Mouse (Mus musculus) spleen, adult 2 months (tissue): ENCODE data around the gene Mmp24. TPM values are rescaled to one million over a fixed set of nuclear protein-coding genes. Genes with fewer than 3 reads are reported as not detected.
A peak's percentile ranks its signal among the peaks of the same experiment; 100 is the strongest.

Experiments
- DNase-seq, 2 experiments: peaks; one replicate each; pipeline versions ENCODE4 v3.0.0 to v3.0.0-alpha.2; 2012 to 2021; ENCODE audit warnings: low spot score in 2 of 2, low read depth in 1 of 2
- H3K27ac ChIP-seq: fragments of 200-500 bp; 2 replicates; pipeline ENCODE4 v1.5.1; 2012; ENCODE audit warnings: low read length, inconsistent platforms; ENCODE audit not compliant: insufficient read depth
- H3K27me3 ChIP-seq: fragments of 200-500 bp; 2 replicates; pipeline ENCODE4 v1.6.1; 2012; ENCODE audit warnings: mild to moderate bottlenecking, moderate library complexity, low read length, inconsistent platforms; ENCODE audit not compliant: control insufficient read depth, insufficient read depth
- H3K36me3 ChIP-seq: fragments of 200-500 bp; 2 replicates; pipeline ENCODE4 v1.6.1; 2012; ENCODE audit warnings: mild to moderate bottlenecking, low read length, inconsistent platforms; ENCODE audit not compliant: control insufficient read depth, insufficient read depth
- H3K4me1 ChIP-seq: fragments of 200-500 bp; 2 replicates; pipeline ENCODE4 v1.6.1; 2011; ENCODE audit warnings: inconsistent platforms; ENCODE audit not compliant: control insufficient read depth, insufficient read depth, insufficient read length
- H3K4me3 ChIP-seq: fragments of 200-500 bp; 2 replicates; pipeline ENCODE4 v1.5.1; 2011; ENCODE audit warnings: mild to moderate bottlenecking, inconsistent platforms; ENCODE audit not compliant: insufficient read depth, insufficient read length; ENCODE audit errors: extremely low read depth
- CTCF ChIP-seq: fragments of 200-500 bp; IDR thresholded peaks from 2 replicates; pipeline ENCODE4 v1.5.1; 2011; ENCODE audit warnings: mild to moderate bottlenecking, inconsistent platforms; ENCODE audit not compliant: insufficient read depth, insufficient read length, insufficient replicate concordance; ENCODE audit errors: extremely low read depth
- POLR2A ChIP-seq: fragments of 200-500 bp; IDR thresholded peaks from 2 replicates; pipeline ENCODE4 v1.6.1; 2011; ENCODE audit warnings: low read depth, low read length, inconsistent platforms
- WGBS: fragments of 180-500 bp; shearing (Covaris S2); methylation state at CpG from one replicate; pipeline ENCODE4 v1.1.7; 2018; 5-methylcytosine and 5-hydroxymethylcytosine counted together
- polyA plus RNA-seq: library from polyadenylated mRNA; depleted of rRNA; stranded (reverse); fragments of >200 nt; gene quantifications from 2 replicates; pipeline ENCODE4 v1.2.3, GENCODE M21; 2012

Gene Mmp24
- polyA plus RNA-seq, 1 experiment = not detected

DNA sequence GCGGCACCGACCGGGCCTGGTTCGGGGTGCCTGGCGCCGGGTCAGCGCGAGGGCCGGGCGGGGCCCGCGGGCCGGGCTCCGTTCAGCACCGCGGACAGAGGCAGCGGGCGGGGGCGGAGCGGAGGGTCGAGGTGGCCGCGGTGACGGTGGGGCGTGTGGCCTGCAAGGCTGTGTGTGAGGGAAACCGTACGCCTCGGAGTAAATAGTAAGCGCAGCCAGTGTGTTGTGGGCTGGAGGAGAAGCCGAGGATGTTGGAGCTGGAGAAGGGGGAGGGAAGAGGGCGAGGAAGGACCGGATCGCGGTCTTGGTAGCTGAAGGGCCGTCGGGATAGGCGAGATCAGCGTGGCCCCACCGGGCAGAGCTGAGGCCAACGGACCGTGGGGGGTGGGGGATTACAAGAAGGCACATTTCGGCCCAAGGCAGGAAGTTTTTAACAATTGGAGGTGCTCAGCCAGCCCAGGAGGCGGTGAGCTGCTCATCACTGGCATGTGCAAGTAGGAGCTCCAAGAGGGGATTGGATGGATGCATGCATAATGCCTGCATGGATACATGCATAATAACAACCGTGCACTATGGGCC is 632 bp downstream of the Mmp24 start:
- H3K4me1 ChIP-seq = no peaks in the 10 kb centered on the region
- peaks cover 21% of the 10 kb centered on the region for H3K27me3 ChIP-seq
- peak in 1 of 2 experiments; percentile 10 for DNase-seq
- no peaks in the 10 kb centered on the region for H3K36me3 ChIP-seq
- H3K27ac ChIP-seq = no peak overlapping the region
- TF ChIP-seq POLR2A (no peak), CTCF (no peak)
- WGBS = 3% methylated on average over 39 of the region's 44 CpGs
- H3K4me3 ChIP-seq = no peak overlapping the region

DNA sequence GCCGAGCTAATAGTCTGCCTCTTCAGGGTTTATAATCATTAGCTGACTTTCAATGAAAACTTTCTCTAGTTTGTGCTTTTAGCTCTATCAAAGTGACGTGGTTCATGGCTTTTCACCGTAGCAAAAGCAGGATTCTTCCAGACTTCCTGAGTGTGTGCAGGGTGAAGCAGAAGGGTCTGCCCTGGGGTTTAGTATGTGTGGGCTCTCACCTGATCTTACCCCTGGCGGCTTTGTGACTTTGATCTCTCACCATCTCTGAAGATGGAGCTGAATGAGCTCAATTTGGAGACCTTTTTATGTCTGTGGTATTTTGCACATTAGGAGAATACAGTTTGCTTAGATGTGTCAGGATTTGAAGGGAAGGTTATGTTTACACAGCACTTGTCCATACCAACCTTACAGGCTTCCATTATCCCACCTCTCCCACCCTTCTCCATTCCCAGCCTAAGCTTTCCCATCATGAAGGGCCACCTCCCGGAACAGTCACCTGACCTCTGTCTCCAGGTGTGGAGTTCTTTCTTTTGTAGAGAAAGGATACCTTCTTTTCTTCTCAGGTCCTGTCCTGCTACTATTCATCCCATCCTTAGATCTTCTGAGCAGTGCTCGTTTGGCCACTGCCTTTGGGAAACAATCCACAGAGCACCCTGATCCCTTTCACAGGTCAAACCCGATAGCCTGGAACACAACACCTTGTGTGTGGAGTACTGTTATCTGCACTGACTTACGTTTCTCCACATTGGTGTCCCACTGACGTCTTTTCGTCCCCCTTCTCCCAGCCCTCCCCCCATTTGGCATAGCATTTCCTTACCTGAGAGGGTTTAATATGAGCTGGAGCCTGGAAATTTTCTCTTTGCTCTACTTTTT is 1.9 kb downstream of the Mmp24 start:
- no peak overlapping the region for H3K4me3 ChIP-seq
- no peak overlapping the region for H3K27ac ChIP-seq
- TF ChIP-seq CTCF = no peak
- no peak for TF ChIP-seq POLR2A
- WGBS = 71% methylated on average over 10 of the region's 10 CpGs
- peaks cover 21% of the 10 kb centered on the region for H3K27me3 ChIP-seq
- H3K36me3 ChIP-seq = no peaks in the 10 kb centered on the region
- no peaks in the 10 kb centered on the region for H3K4me1 ChIP-seq
- no peak for DNase-seq

DNA sequence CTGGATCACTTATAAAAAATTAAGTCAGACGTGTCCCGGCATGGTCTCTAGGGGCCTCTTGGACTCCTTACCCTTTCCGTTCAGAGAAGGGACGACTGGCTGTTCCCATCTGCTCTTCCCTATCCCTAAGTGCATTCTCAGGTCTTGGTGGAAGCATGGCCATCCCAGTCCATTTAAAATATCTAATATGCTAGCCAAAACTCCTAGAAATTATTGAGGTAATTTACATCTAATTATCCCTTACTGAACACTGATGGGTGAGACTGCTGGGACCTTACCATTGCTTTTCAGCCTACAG is 2.5 kb downstream of the Mmp24 start:
- H3K27me3 ChIP-seq = peaks cover 21% of the 10 kb centered on the region
- no peak overlapping the region for H3K4me3 ChIP-seq
- no peak for TF ChIP-seq CTCF
- no peak for TF ChIP-seq POLR2A
- H3K36me3 ChIP-seq = no peaks in the 10 kb centered on the region
- DNase-seq = no peak
- no peak overlapping the region for H3K27ac ChIP-seq
- H3K4me1 ChIP-seq = no peaks in the 10 kb centered on the region
- 86% methylated on average over 4 of the region's 4 CpGs for WGBS

DNA sequence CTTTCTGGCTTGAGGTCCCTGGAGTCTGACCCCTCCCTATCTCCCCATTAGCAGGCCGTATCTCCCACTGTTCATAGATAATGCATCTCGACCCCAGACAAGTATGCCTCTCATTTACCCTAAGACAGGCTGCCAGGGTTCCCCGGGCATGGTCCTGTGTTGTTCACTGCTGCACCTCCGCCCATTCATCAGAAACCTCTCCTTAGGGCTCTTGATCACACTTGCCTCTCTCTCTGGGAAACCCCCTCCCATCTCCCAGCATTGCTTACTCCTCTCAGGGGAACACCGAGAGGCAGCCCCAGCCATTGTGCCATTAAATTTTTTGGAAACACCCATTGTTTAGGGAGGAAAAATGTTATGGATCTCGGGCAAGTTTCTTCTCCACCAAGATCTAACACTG is 2.9 kb downstream of the Mmp24 start:
- H3K27ac ChIP-seq = no peak overlapping the region
- 80% methylated on average over 6 of the region's 6 CpGs for whole genome bisulfite sequencing
- H3K4me3 ChIP-seq = no peak overlapping the region
- H3K27me3 ChIP-seq = peaks cover 21% of the 10 kb centered on the region
- H3K4me1 ChIP-seq = no peaks in the 10 kb centered on the region
- H3K36me3 ChIP-seq = no peaks in the 10 kb centered on the region
- no peak for TF ChIP-seq CTCF
- no peak for TF ChIP-seq POLR2A
- no peak for DNase-seq

DNA sequence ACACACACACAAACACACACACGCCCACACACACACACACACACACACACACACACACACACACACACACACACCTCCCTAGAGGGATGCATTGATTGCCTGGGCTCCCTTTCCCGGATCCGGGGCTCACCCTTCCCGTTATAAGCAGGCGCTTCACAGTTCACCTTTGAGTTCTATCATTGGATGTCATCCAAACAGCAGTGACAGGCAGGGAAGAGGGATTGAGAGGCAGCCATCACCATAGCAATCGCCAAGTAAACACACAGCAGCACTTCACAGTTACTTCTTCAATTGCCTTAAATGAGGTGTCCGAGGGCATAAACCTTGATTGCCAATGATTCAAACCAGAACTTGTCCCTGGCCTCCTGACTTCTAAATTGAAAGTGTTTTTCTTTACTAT is 3.9 kb downstream of the Mmp24 start:
- Histone ChIP-seq H3K4me3 (no peak overlapping the region), H3K27ac (no peak overlapping the region), H3K4me1 (no peaks in the 10 kb centered on the region), H3K27me3 (peaks cover 18% of the 10 kb centered on the region), H3K36me3 (no peaks in the 10 kb centered on the region)
- TF ChIP-seq POLR2A (no peak), CTCF (no peak)
- WGBS = 53% methylated on average over 7 of the region's 7 CpGs
- no peak for DNase-seq

DNA sequence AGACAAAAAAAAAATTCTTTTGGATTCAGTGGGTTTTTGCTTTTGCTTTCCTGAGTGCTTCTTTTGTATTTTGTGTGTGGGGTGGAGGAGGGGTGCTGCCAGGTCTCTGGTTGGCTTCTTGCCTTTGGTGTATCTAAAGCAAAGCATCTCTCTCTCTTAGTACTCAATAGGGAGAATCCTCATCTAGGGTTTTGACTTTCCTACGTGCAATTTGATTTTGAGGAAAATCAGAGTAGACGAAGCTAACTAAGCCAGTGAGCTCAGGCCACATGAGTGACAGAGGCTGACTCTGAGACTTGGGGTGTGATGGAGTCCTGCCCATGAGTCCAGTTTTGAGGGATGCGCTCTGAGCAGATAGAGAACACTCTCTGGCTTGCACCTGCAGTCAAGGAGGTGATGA is 4.4 kb downstream of the Mmp24 start:
- Histone ChIP-seq H3K4me1 (no peaks in the 10 kb centered on the region), H3K36me3 (no peaks in the 10 kb centered on the region), H3K27ac (no peak overlapping the region), H3K27me3 (peaks cover 18% of the 10 kb centered on the region), H3K4me3 (no peak overlapping the region)
- no peak for TF ChIP-seq POLR2A
- no peak for TF ChIP-seq CTCF
- 92% methylated on average over 3 of the region's 3 CpGs for WGBS
- DNase-seq = no peak

DNA sequence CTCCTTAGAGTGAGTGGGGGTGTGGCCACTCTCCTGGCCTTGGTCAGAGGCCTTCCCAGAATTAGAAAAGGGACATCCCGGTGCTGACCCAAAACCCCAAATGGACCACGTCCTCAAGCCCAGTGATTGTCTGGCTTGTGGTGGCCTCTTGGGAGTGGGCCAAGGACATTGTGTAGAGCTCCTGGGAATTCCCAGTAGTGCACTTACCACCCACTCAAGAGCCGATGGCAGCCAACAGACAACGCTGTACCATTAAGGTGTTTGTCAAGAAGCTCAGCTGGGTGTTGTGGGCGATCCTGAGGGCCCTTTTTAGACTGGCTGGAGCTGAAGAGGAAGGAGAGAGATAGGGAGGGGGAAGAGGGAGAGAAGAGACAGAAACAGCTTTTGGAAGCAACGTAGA is 9.4 kb downstream of the Mmp24 start:
- no peak overlapping the region for H3K27ac ChIP-seq
- H3K4me1 ChIP-seq = no peaks in the 10 kb centered on the region
- no peak overlapping the region for H3K4me3 ChIP-seq
- 79% methylated on average over 6 of the region's 6 CpGs for WGBS
- TF ChIP-seq CTCF (no peak), POLR2A (no peak)
- H3K27me3 ChIP-seq = no peaks in the 10 kb centered on the region
- no peak for DNase-seq
- H3K36me3 ChIP-seq = no peaks in the 10 kb centered on the region
